Mouse (Mus musculus) brain, embryonic 14.5 days (tissue): Measurements from ENCODE around the gene Abcc12. TPM values are rescaled to one million over a fixed set of nuclear protein-coding genes. Genes with fewer than 3 reads are reported as not detected.

Experiments
- DNase-seq: peaks from one replicate; pipeline ENCODE4 v3.0.0-alpha.2; 2011; ENCODE audit warnings: low read depth
- CTCF ChIP-seq: fragments of 200-500 bp; IDR thresholded peaks from 2 replicates; pipeline ENCODE4 v1.5.1; 2012; ENCODE audit warnings: inconsistent platforms, mild to moderate bottlenecking, moderate library complexity, borderline replicate concordance; ENCODE audit not compliant: insufficient read depth, insufficient read length; ENCODE audit errors: extremely low read depth
- POLR2A ChIP-seq: fragments of 200-500 bp; IDR thresholded peaks from 2 replicates; pipeline ENCODE4 v1.6.1; 2012; ENCODE audit warnings: mild to moderate bottlenecking, inconsistent platforms, borderline replicate concordance; ENCODE audit not compliant: poor library complexity, insufficient read depth, insufficient read length, severe bottlenecking; ENCODE audit errors: extremely low read depth
- polyA plus RNA-seq: library from polyadenylated mRNA; depleted of rRNA; stranded (reverse); fragments of >200 nt; gene quantifications from 2 replicates; pipeline ENCODE4 v1.2.3, GENCODE M21; 2012; rRNA removed

Abcc12 gene
- polyA plus RNA-seq = 0.23 and 0.52 TPM in 2 replicates

DNA sequence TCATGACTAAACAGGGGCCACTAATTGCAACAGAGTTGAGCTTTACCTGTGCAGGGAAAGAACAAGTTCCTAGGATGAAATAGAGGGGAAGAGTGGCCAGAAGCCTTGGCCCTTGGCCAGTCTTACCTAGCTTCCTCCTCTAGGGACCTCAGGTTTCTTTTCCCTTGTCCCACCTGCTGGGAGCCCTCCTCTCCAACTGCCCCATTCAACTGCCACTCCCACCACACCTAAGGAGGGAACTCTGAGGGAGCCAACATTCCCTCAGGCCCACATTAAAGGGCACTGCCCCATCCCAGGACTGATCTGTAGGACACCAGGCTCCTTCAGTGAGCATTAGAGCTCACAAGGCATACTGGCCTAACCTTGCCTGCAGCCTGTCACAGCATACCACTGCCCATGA, at the start of gene Abcc12:
Gene Abcc12, minus strand, starts transcription at position 229 of the 400 bp plus-strand sequence.
- no peak for DNase-seq
- TF ChIP-seq CTCF = no peak
- no peak for TF ChIP-seq POLR2A

DNA sequence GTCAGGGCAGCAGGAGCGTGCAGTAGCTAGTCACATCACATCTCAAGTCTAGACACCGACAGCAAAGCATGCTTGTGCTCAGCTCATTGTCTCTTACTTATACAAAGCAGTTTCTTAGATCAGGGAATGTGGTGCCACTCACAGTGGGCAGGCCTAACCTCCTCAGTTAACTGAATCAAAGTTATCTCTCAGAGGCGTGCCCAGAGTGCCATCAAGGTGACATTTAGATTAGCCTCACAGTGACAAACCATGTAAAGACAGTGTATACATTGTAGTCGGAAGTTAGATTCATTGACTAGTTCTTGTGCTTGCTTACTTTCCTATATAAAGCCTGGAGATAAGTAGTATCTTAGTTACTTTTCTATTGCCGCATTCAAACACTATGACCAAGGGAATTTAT, 49.7 kb upstream of the Abcc12 start:
- no peak for TF ChIP-seq CTCF
- DNase-seq = no peak

DNA sequence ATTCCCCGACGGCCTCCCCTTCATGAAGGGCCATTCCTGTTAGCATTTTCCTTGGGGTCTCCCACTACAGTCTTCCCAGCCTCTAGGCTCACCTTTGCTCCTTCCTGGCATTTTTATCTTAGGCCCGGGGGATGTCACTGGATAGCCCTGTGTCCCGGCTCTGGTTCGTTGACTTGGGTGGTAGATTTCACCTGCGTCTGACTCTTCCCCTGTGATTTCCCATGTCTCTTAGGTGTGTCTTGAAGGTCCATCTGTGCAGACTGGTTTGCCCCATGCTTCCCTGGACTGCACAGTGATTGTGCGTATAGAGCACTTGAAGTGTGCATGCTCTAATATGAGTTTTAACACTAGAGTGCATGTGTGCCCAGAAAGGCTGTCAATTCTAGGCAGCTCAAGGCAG, 44.4 kb upstream of the Abcc12 start:
- no peak for DNase-seq
- TF ChIP-seq CTCF = no peak
- no peak for TF ChIP-seq POLR2A

DNA sequence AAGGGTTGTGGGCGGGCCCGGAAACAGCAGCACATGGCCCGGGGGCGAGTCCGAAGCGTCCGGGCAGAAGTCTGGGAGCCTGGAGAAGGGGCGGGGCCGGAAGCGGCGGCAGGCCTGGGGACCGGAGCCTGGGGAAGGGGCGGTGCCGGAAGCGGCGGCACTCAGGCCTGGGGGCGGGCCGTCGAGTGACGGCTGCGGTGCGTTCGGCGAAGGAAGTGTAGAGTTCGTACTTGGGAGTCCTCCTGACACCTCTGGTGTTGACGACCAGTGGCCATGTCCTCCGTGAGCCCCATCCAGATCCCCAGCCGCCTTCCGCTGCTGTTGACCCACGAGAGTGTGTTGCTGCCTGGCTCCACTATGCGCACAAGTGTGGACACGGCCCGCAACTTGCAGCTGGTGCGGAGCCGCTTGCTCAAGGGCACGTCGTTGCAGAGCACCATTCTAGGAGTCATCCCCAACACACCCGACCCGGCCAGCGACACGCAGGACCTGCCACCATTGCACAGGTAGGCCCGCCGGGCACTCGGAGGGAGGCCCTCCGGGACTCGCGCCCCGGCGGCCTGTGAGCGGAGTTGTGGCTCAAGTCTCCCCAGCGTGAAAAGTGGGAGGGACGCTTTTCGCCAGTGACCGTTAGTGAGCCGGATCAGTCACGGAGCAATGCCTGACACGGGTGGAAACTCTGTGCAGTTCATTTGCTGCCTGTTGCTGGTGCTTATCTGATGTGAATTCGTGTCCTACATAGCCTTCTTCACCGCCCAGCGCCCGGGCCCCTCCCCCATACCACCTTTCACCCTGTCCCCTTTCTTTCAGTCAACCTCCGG, 43.6 kb upstream of the Abcc12 start, which contains the start of gene Lonp2:
Gene Lonp2, plus strand, starts transcription at position 133 of the 821 bp plus-strand sequence.
- DNase-seq = peak; percentile 99
- TF ChIP-seq CTCF (no peak), POLR2A (peak; percentile 86)

DNA sequence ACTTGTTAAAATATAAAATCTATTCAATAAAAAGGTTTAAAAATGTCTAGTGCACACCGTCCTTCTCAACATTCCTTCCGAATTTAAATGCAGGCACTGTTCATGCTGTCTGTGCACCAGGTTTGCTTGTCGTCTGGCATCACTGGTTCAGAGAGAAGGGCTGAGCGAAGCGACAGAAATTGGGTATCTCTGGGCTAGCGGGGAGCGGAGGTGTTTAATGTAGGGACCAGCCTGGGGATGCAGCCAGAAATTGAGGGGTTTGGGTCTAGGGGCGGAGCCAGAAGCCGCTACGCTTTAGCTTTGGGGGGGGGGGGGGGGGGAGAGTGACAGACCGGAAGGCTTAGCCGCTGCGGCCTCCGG, 43.0 kb upstream of the Abcc12 start:
- TF ChIP-seq CTCF = no peak
- TF ChIP-seq POLR2A = no peak
- DNase-seq = no peak

DNA sequence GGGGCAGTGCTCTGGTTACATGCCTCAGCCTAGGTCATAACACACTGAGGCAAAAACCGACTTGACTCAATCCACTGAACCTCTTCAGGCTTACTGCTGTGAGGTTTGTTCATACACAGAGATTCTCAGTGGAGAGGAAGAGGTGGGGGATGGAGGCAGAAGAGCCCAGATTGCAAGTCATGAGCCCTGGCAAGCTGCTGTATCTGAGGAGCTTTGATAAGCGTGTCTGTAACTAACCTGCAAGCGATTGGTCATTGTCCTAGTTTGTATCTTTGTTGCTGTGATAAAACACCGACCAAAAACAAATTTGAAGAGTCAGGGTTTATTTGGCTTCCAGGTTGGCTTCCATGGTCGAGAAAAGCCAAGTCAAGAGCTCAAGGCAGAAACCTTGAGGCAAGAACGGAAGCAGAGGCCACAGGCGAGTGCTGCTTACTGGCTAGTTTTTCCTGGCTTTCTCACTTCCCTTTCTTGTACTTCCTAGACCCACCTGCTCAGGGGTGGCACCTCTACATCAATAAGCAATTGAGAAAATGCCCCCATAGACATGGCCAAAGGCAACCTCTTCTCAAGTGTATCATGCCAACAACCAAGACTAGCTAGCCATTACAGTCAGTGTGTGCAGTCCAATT, 37.4 kb upstream of the Abcc12 start:
- TF ChIP-seq CTCF (no peak), POLR2A (no peak)
- no peak for DNase-seq

DNA sequence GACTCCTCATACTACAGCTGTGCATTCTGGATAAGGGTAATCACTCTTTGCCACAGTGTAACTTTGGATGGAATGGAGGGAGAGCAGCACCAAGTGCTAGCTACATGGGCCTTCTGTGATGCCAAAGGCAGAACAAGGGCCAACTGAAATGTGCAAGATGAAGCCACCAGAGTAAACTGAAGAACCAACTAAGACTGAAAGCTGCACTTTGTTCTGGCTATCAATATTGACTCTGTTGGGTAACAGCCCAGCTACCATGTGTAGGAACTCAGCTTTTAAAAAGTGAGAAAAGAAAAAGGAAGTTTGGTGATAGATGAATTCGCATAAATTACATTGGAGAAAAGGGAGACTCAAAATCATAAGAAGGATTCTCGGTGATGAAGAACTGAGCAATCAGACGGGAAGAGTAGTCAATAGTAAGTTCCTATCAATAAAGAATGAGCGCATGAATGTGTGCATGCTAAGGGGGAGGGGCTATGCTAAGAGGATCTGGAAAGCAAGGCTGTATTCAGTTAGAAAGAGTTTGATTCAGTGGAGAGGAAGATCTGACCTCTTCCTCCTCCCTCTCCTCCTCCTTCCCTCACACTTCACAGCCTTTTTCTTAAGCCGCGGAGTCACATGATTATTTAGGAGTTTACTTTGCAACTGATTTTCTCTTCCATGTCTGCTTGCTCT, 34.7 kb upstream of the Abcc12 start:
- no peak for TF ChIP-seq CTCF
- no peak for TF ChIP-seq POLR2A
- DNase-seq = no peak

DNA sequence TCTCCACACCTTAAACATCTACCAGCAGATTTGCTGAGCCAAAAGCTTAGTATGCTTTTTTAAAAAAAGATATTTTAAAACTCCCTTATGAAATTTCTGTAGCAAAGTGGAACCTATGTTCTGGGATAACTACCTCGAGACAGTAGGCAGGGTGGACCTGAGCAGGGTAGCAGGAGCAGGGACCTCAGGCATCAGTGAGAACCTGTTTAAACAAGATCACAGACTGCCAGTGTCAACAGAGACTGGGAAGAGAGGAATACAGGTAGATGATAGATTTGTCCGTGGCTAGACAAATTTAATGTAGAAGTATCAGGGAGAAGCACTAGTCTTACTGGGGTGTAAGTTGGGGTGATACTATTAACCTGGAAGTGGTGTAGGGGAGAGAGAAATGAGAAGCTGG, 33.3 kb upstream of the Abcc12 start:
- no peak for DNase-seq
- TF ChIP-seq CTCF (no peak), POLR2A (no peak)

DNA sequence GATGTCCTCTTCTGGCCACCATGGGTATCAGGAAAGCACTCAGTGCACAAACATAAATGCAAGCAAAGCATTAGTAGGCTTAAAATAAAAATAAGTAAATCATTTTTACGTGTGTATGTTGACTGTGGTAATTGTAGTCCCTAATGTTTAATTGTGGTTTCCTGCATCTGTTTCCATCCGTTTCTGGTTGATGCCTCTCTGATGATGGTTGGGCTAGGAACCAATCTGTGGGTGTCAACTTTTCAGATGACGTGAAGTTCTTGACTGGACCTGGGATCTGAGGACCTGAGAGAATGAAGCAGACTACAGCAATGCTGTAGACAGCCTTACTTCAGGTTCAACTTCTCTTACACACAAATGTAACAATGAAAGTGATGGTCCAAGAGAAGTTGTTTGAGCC, 24.2 kb upstream of the Abcc12 start:
- TF ChIP-seq POLR2A (no peak), CTCF (no peak)
- no peak for DNase-seq

DNA sequence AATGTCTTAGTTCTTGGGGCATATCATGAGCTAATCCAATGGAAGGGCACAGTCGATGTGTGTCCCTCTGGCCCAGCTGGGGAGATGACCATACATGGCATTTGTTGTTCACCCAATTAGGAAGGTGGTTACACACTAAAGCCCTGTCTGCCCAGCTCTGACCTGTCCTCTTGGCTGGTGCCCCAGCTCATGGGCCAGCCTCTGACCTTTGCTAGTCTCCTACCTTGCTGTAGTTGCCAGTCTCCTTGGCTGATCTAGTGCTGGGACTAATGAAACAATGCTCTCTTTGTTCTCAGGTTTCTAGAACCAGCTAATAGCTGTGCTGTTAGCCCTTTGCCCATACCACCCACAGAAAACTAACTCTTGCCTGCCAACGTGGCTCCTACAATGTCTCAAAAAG, 22.7 kb upstream of the Abcc12 start:
- TF ChIP-seq CTCF (no peak), POLR2A (no peak)
- DNase-seq = no peak

DNA sequence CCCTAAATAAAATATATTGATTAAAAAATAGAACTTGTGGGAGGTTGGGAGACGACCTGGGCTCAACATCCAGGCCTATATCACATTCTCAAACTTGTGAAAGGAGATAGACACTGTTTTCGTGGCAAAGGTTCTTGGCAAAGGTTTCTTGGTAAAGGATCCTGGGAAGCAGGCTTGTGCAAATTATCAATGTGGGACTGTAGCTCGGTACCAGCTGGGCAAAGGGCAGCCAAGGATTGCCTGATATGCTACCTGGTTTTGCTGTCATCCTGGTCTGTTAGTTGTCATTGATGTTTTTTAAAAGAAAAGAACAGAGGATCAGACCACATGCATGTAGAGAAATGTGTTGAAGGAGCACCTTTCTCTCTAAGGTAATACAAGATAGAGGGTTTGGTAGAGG, 19.8 kb upstream of the Abcc12 start:
- TF ChIP-seq POLR2A (no peak), CTCF (no peak)
- no peak for DNase-seq
